Mouse (Mus musculus) kidney, postnatal 10 days (tissue): Measurements from ENCODE around the gene Apoh.

Experiments
- DNase-seq: peaks from one replicate; pipeline ENCODE4 v3.0.0; 2021; ENCODE audit warnings: mixed read lengths

Gene Apoh

GRCm38 (mm10) chr11:108342781-108343768 lies at the start of gene Apoh:
TSS of gene Apoh (plus strand) at chr11:108343354.
- DNase-seq, result peak; percentile 71

GRCm38 (mm10) chr11:108293843-108294242 lies 49.3 kb upstream of the Apoh start:
- DNase-seq, result no peak

GRCm38 (mm10) chr11:108294305-108294813 lies 48.8 kb upstream of the Apoh start:
- DNase-seq, result no peak

- no peak for DNase-seq
These were observed 47.8 kb upstream of the Apoh start for GRCm38 (mm10) chr11:108295373-108295772.

- no peak for DNase-seq
These were observed 45.2 kb upstream of the Apoh start for GRCm38 (mm10) chr11:108297956-108298355.

- DNase-seq, result no peak
These were observed 43.2 kb upstream of the Apoh start for GRCm38 (mm10) chr11:108299913-108300312.

GRCm38 (mm10) chr11:108300443-108300842 lies 42.7 kb upstream of the Apoh start:
- DNase-seq, result no peak

GRCm38 (mm10) chr11:108301036-108301435 lies 42.1 kb upstream of the Apoh start:
- no peak for DNase-seq

GRCm38 (mm10) chr11:108301796-108302490 lies 41.2 kb upstream of the Apoh start:
- DNase-seq, result no peak

GRCm38 (mm10) chr11:108303787-108304186 lies 39.4 kb upstream of the Apoh start:
- DNase-seq, result no peak

GRCm38 (mm10) chr11:108307258-108307657 lies 35.9 kb upstream of the Apoh start:
- no peak for DNase-seq

GRCm38 (mm10) chr11:108308253-108308652 lies 34.9 kb upstream of the Apoh start:
- DNase-seq, result no peak

GRCm38 (mm10) chr11:108309791-108310190 lies 33.4 kb upstream of the Apoh start:
- DNase-seq, result no peak

GRCm38 (mm10) chr11:108311912-108312311 lies 31.2 kb upstream of the Apoh start:
- DNase-seq, result no peak

- DNase-seq, result no peak
These were observed 30.6 kb upstream of the Apoh start for GRCm38 (mm10) chr11:108312516-108312915.

GRCm38 (mm10) chr11:108315736-108316135 lies 27.4 kb upstream of the Apoh start:
- no peak for DNase-seq

- DNase-seq, result no peak
These were observed 25.3 kb upstream of the Apoh start for GRCm38 (mm10) chr11:108317878-108318277.

- DNase-seq, result no peak
These were observed 24.0 kb upstream of the Apoh start for GRCm38 (mm10) chr11:108319162-108319561.

- no peak for DNase-seq
These were observed 22.6 kb upstream of the Apoh start for GRCm38 (mm10) chr11:108320561-108320960.

- no peak for DNase-seq
These were observed 21.0 kb upstream of the Apoh start for GRCm38 (mm10) chr11:108322156-108322555.

- no peak for DNase-seq
These were observed 17.2 kb upstream of the Apoh start for GRCm38 (mm10) chr11:108325943-108326342.

GRCm38 (mm10) chr11:108330818-108331217 lies 12.3 kb upstream of the Apoh start:
- DNase-seq, result no peak

- DNase-seq, result no peak
These were observed 10.1 kb upstream of the Apoh start for GRCm38 (mm10) chr11:108333006-108333405.
